Mouse (Mus musculus): Measurements from ENCODE around the gene Eif3k.

GRCm38 (mm10) chr7:28963399-28963923, 18.2 kb downstream of the Eif3k start:
- no peak for TF ChIP-seq CTCF (IDR thresholded peaks at IDR 0.05; ENCODE audit: control insufficient read depth, insufficient read depth, insufficient read length)
- no peak for TF ChIP-seq USF1 (IDR thresholded peaks at IDR 0.05; ENCODE audit: low read depth)
- no peak for TF ChIP-seq MYOD1 (IDR thresholded peaks at IDR 0.05; ENCODE audit: control insufficient read depth, insufficient read length, low read depth)
- no peak for TF ChIP-seq MAX (IDR thresholded peaks at IDR 0.05)
- no peak for TF ChIP-seq FOSL1 (IDR thresholded peaks at IDR 0.05; ENCODE audit: insufficient read depth, low read length, poor library complexity, severe bottlenecking)

Data from C2C12 (cell line).